Mouse (Mus musculus) liver, embryonic 14.5 days (tissue): ENCODE data around the gene Sec63. TPM values are rescaled to one million over a fixed set of nuclear protein-coding genes. Genes with fewer than 3 reads are reported as not detected.

Experiments
- ATAC-seq: fragments of 200-750 bp; cut with Nextera tagmentation; 2 replicates; pipeline ENCODE4 v1.8.0; 2017; ENCODE audit warnings: moderate number of reproducible peaks, mild to moderate bottlenecking, moderate library complexity; ENCODE audit not compliant: insufficient read depth
- DNase-seq, 3 experiments: peaks; one replicate each; pipeline ENCODE4 v3.0.0-alpha.2; 2012 to 2013; ENCODE audit warnings: low read depth in 3 of 3, low spot score in 3 of 3
- H3K27ac ChIP-seq: fragments of 300-500 bp; sonication (generic); 2 replicates; pipeline ENCODE4 v1.5.1; 2014; ENCODE audit warnings: moderate library complexity, mild to moderate bottlenecking, control low read depth, inconsistent platforms
- H3K27me3 ChIP-seq: fragments of 300-500 bp; sonication (generic); 2 replicates; pipeline ENCODE4 v1.6.1; 2014; ENCODE audit warnings: mild to moderate bottlenecking, low read length, moderate library complexity; ENCODE audit not compliant: control insufficient read depth, insufficient read depth
- H3K36me3 ChIP-seq: fragments of 300-500 bp; sonication (generic); replicated peaks from 2 replicates; pipeline ENCODE4 v1.6.1; 2014; ENCODE audit warnings: low read depth; ENCODE audit not compliant: control insufficient read depth, insufficient read depth
- H3K4me1 ChIP-seq, 2 experiments: fragments of 200-500 bp in 1 of 2; fragments of 300-500 bp in 1 of 2; sonication (generic) in 1 of 2; replicated peaks; 2 replicates each; pipeline ENCODE4 v1.6.1; 2012 to 2014; ENCODE audit warnings: antibody characterized with exemption in 1 of 2, inconsistent platforms in 1 of 2, low read length in 1 of 2; ENCODE audit not compliant: control insufficient read depth in 2 of 2, insufficient read depth in 2 of 2
- H3K4me2 ChIP-seq: fragments of 300-500 bp; sonication (generic); 2 replicates; pipeline ENCODE4 v1.6.1; 2014; ENCODE audit warnings: low read depth, mild to moderate bottlenecking, control low read depth, moderate library complexity
- H3K4me3 ChIP-seq, 2 experiments: fragments of 200-500 bp in 1 of 2; fragments of 300-500 bp in 1 of 2; sonication (generic) in 1 of 2; 2 replicates each; pipeline ENCODE4 v1.5.1; 2012 to 2014; ENCODE audit warnings: low read depth in 2 of 2, low read length in 2 of 2, mild to moderate bottlenecking in 2 of 2, control low read depth in 1 of 2, inconsistent platforms in 1 of 2, moderate library complexity in 1 of 2; ENCODE audit not compliant: insufficient read depth in 1 of 2
- H3K9ac ChIP-seq: fragments of 300-500 bp; sonication (generic); replicated peaks from 2 replicates; pipeline ENCODE4 v1.6.1; 2014; ENCODE audit warnings: mild to moderate bottlenecking, control low read depth, moderate library complexity
- H3K9me3 ChIP-seq: fragments of 300-500 bp; sonication (generic); 2 replicates; pipeline ENCODE4 v1.6.1; 2016; ENCODE audit warnings: low read length, mixed read lengths; ENCODE audit not compliant: control insufficient read depth
- CTCF ChIP-seq: IDR thresholded peaks from 2 replicates; pipeline ENCODE4 v1.5.1; 2016; ENCODE audit warnings: antibody characterized with exemption, low read depth, control low read depth
- EP300 ChIP-seq: IDR thresholded peaks from 2 replicates; pipeline ENCODE4 v1.6.1; 2016; ENCODE audit warnings: antibody characterized with exemption, low read depth
- WGBS: fragments of 180-500 bp; shearing (Covaris S2); extraction: QIAGEN DNeasy Blood & Tissue Kit; methylation state at CpG from one replicate; pipeline ENCODE4 v1.1.7; 2014; ENCODE audit not compliant: insufficient replicate concordance; 5-methylcytosine and 5-hydroxymethylcytosine counted together
- polyA plus RNA-seq, 2 experiments: library from polyadenylated mRNA; depleted of rRNA in 1 of 2; stranded (reverse) in 1 of 2; unstranded in 1 of 2; fragments of >200 nt; fragmentation: Nextera tagmentation in 1 of 2; extraction: Ambion mirVana in 1 of 2; gene quantifications; 2 replicates each; pipeline versions ENCODE4 v1.2.1 to v1.2.3; 2012 to 2014

The Sec63 gene
- polyA plus RNA-seq (2012; rRNA removed): 5.1 and 10.7 TPM in 2 replicates
- polyA plus RNA-seq (2014; fragmentation: Nextera tagmentation; extraction: Ambion mirVana): 6.9 and 7.5 TPM in 2 replicates

GRCm38 (mm10) chr10:42760999-42761900 is at the start of gene Sec63:
Gene Sec63 (plus strand): TSS chr10:42761496.
- TF ChIP-seq CTCF (no peak), EP300 (0 out of 2 replicates have a peak, but pooled peaks have one; percentile 38)
- WGBS: under 1% methylated on average over 61 of the region's 81 CpGs
- H3K4me1 ChIP-seq: peaks cover 6 to 11% of the 10 kb centered on the region in 2 experiments; a peak in 3 of 4 replicates
- DNase-seq: peak; percentile 89 to 90 (median 90)
- no peaks in the 10 kb centered on the region; the same call in 1 of the 2 replicates for H3K27me3 ChIP-seq
- H3K4me2 ChIP-seq: peak within 1 kb of the TSS; percentile 96
- H3K9me3 ChIP-seq: no peaks in the 10 kb centered on the region
- peak within 1 kb of the TSS; percentile 88 for H3K9ac ChIP-seq
- ATAC-seq: peak; percentile 95
- no peaks in the 10 kb centered on the region for H3K36me3 ChIP-seq
- peak within 1 kb of the TSS; percentile 15 for H3K27ac ChIP-seq
- H3K4me3 ChIP-seq: peak within 1 kb of the TSS; percentile 83 to 92

GRCm38 (mm10) chr10:42714676-42715075 is 46.6 kb upstream of the Sec63 start:
- Histone ChIP-seq H3K4me3 (no peak overlapping the region), H3K27me3 (peaks cover 13% of the 10 kb centered on the region), H3K4me2 (no peak overlapping the region; the same call in 1 of the 2 replicates), H3K27ac (no peak overlapping the region), H3K9me3 (no peaks in the 10 kb centered on the region), H3K9ac (no peak overlapping the region), H3K4me1 (no peaks in the 10 kb centered on the region), H3K36me3 (no peaks in the 10 kb centered on the region)
- TF ChIP-seq CTCF: no peak
- no peak for TF ChIP-seq EP300
- 16% methylated on average over 9 of the region's 9 CpGs for WGBS
- no peak for ATAC-seq
- no peak for DNase-seq

- Histone ChIP-seq H3K4me3 (no peak overlapping the region), H3K9ac (no peak overlapping the region)
- ATAC-seq: no peak
Measured at GRCm38 (mm10) chr10:42715366-42716035, 45.8 kb upstream of the Sec63 start.

GRCm38 (mm10) chr10:42722116-42722515 is 39.2 kb upstream of the Sec63 start:
- H3K4me1 ChIP-seq: no peaks in the 10 kb centered on the region

More at GRCm38 (mm10) chr10:42715366-42716035, 45.8 kb upstream of the Sec63 start:
- 22% methylated on average over 19 of the region's 19 CpGs for WGBS
- TF ChIP-seq EP300 (no peak), CTCF (no peak)
- H3K4me2 ChIP-seq: peak overlapping the region; percentile 37
- no peaks in the 10 kb centered on the region for H3K9me3 ChIP-seq
- H3K36me3 ChIP-seq: no peaks in the 10 kb centered on the region
- H3K4me1 ChIP-seq: no peaks in the 10 kb centered on the region
- H3K27ac ChIP-seq: no peak overlapping the region
- no peak for DNase-seq
- peaks cover 13% of the 10 kb centered on the region for H3K27me3 ChIP-seq

More at GRCm38 (mm10) chr10:42722116-42722515, 39.2 kb upstream of the Sec63 start:
- Histone ChIP-seq H3K9ac (no peak overlapping the region), H3K4me2 (no peak overlapping the region), H3K27ac (no peak overlapping the region), H3K4me3 (no peak overlapping the region), H3K27me3 (no peaks in the 10 kb centered on the region), H3K36me3 (no peaks in the 10 kb centered on the region), H3K9me3 (no peaks in the 10 kb centered on the region)
- WGBS: 58% methylated on average over 5 of the region's 5 CpGs
- DNase-seq (no peak), ATAC-seq (no peak)
- TF ChIP-seq CTCF: no peak
- no peak for TF ChIP-seq EP300
